ENCODE assay signal across 10 mouse cellular contexts in the genomic region with DNA sequence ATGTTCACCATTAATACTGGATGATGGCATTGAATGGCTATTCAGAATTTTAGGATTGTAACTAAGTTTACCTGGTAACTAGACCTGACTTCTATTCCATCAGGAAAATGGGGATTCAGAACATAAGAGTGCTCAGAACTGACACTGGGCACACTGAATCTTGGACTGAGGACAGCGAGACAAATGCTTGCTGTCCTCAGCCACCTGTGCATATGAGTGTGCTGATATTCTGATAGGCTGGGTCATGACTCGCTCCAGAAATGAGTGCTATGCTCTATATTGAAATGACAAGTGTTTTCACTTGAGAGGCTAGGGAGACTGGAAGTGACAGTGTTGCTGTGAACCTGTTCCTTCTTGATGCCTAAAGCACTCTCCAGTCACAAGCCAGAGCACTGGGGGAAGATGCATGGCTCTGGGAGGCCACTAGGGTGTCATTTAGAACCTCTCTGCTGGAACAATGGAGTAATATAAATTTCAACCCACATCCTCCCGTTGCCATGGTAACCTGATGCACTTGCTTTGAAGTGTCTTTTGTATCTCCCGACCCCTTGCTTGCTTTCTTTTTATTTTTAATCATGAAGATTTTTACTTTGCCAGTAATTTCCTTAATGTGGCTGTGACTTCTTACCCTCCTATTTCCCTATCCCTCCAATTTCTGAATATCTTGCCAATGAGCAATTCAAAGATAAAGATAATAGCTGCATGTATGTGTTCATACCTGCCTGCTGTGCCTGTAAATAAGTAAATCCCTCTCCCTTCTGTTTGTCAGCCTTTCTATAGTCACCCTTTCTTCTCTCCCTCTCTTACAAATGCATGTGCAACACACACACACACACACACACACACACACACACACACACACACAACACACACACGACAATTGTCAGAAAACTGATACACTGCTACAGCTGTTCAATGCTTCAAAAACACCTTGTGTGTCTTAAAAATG.
DNase-seq lines count a peak whose midpoint lies in the region; ATAC-seq lines count a peak whose summit lies in the region.
"Had no signal": no experiment of that assay in that cellular context is flagged by ENCODE, and none has a peak within 500 bp of the region (broad histone marks: within the 10 kb centered on the region; RNA-seq: fewer than 3 reads in every experiment).

No protein-coding gene starts in this region.

- peak; percentile 30 to 39 for DNase-seq in right cerebral cortex, postnatal 10 days (ENCODE audit: low spot score in 2 of 2)
- DNase-seq in right cerebral cortex, adult 2 months (ENCODE audit: low spot score in 2 of 2): no peak
- peak; percentile 16 for DNase-seq in forebrain, embryonic 10.5 days (ENCODE audit: extremely low spot score, low spot score)
- DNase-seq in midbrain, embryonic 11.5 days (ENCODE audit: low spot score, missing footprints): no peak
- DNase-seq in frontal cortex, postnatal 25 days (ENCODE audit: low spot score in 2 of 2): no peak
- DNase-seq in spleen, adult 12 weeks (ENCODE audit: low spot score): no peak
- DNase-seq in urinary bladder, postnatal 14 days (ENCODE audit: low spot score): no peak
- DNase-seq: heart, postnatal 4 days; thymus, adult 18-20 months had no signal

- ATAC-seq in midbrain, embryonic 11.5 days (ENCODE audit: low FRiP score): peak; percentile 82

- no peak overlapping the region for H3K4me3 ChIP-seq in forebrain, embryonic 10.5 days
- H3K4me3 ChIP-seq in midbrain, embryonic 11.5 days (ENCODE audit: low read depth, low read length): no peak overlapping the region

- H3K36me3 ChIP-seq in forebrain, embryonic 10.5 days (replicated peaks): no peaks in the 10 kb centered on the region
- no peaks in the 10 kb centered on the region for H3K36me3 ChIP-seq in midbrain, embryonic 11.5 days (ENCODE audit: control insufficient read depth, insufficient read depth, low read length)

- WGBS in forebrain, embryonic 10.5 days: 68% methylated on average over 5 of the region's 5 CpGs
- WGBS in midbrain, embryonic 11.5 days: 60% methylated on average over 5 of the region's 5 CpGs

- no peak overlapping the region for H3K9ac ChIP-seq in midbrain, embryonic 11.5 days (ENCODE audit: low read length)

- no peak overlapping the region for H3K4me2 ChIP-seq in midbrain, embryonic 11.5 days

- H3K27ac ChIP-seq in forebrain, embryonic 10.5 days: no peak overlapping the region
- H3K27ac ChIP-seq in midbrain, embryonic 11.5 days (ENCODE audit: low read depth, low read length): no peak overlapping the region
- H3K27ac ChIP-seq: macrophage had no signal

- no peaks in the 10 kb centered on the region for H3K9me3 ChIP-seq in forebrain, embryonic 10.5 days
- H3K9me3 ChIP-seq in midbrain, embryonic 11.5 days (ENCODE audit: control insufficient read depth, low read length): no peaks in the 10 kb centered on the region

- H3K27me3 ChIP-seq in forebrain, embryonic 10.5 days (ENCODE audit: poor library complexity, severe bottlenecking): no peaks in the 10 kb centered on the region
- no peaks in the 10 kb centered on the region for H3K27me3 ChIP-seq in midbrain, embryonic 11.5 days (ENCODE audit: control insufficient read depth, insufficient read depth, low read length)

- H3K4me1 ChIP-seq in forebrain, embryonic 10.5 days: peaks cover 8% of the 10 kb centered on the region; the same call in 1 of the 2 replicates
- H3K4me1 ChIP-seq in midbrain, embryonic 11.5 days (ENCODE audit: control insufficient read depth, insufficient read depth, low read length): peaks cover 2% of the 10 kb centered on the region; the same call in 1 of the 2 replicates

Comparison
In these comparisons a context has a peak if more than half of its experiments do, and no peak if none do; other contexts are left out.
1. DNase-seq: peak in right cerebral cortex, postnatal 10 days (2 of 2) and forebrain, embryonic 10.5 days (single experiment); none in right cerebral cortex, adult 2 months (0 of 2), midbrain, embryonic 11.5 days (single experiment), frontal cortex, postnatal 25 days (0 of 2), spleen, adult 12 weeks (single experiment) and urinary bladder, postnatal 14 days (single experiment).